Mouse (Mus musculus) embryo, embryonic 11 days (tissue): Measurements from ENCODE around the gene Ttll3.

Experiments used
- DNase-seq: peaks from one replicate; pipeline ENCODE4 v3.0.0-alpha.2; 2015

Ttll3 gene

GRCm38 (mm10) chr6:113380480-113380879 lies 8.6 kb upstream of the Ttll3 start:
- no peak for DNase-seq

- DNase-seq, result no peak
Measured at GRCm38 (mm10) chr6:113384351-113384927, 4.6 kb upstream of the Ttll3 start.

DNA sequence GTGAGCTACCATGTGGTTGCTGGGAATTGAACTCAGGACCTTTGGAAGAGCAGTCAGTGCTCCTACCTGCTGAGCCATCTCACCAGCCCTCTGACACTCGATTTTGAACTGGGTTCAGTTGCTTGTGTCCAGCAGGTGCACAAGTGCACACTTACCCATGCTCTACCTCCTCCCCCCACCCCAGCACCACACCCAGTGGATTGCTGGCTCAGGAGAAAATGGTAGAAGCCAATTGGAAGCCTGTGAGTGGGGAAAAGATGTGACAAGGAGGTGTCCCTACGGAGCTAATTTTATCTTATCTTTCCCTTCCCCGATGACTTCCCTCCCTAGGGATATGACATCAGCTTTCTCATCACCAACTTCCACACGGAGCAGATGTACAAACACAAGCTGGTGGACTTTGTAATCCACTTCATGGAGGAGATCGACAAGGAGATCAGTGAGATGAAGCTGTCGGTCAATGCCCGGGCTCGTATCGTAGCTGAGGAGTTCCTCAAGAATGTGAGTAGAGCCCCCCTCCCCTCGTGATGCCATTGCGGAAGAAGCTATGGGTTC lies 3.8 kb upstream of the Ttll3 start:
- no peak for DNase-seq

GRCm38 (mm10) chr6:113386025-113386424 lies 3.0 kb upstream of the Ttll3 start:
- no peak for DNase-seq

DNA sequence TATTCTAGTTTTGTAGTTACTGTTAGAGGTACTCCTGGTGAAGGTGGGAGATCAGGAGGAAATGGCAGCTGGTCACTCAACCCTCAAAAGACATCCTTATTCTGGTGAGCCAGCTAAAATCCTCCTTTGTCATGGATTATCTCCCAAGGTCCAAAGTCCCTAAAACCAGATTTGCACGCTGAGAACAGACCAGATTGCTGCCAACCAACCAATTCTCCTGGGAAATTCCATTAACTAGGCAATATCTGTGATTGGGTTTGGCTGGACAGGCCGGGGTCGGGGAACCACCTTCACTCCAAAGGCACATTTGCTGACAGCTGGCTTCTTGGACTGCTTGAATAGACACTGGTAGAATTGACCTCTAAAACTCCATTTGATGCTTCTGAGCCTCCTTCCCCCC lies 1.7 kb downstream of the Ttll3 start:
- no peak for DNase-seq

- DNase-seq, result no peak
Measured at GRCm38 (mm10) chr6:113392015-113392386, 2.9 kb downstream of the Ttll3 start.

GRCm38 (mm10) chr6:113392387-113393071 lies 3.5 kb downstream of the Ttll3 start:
- DNase-seq, result peak; percentile 84

- DNase-seq, result no peak
Measured at GRCm38 (mm10) chr6:113393951-113394350, 4.9 kb downstream of the Ttll3 start.

DNA sequence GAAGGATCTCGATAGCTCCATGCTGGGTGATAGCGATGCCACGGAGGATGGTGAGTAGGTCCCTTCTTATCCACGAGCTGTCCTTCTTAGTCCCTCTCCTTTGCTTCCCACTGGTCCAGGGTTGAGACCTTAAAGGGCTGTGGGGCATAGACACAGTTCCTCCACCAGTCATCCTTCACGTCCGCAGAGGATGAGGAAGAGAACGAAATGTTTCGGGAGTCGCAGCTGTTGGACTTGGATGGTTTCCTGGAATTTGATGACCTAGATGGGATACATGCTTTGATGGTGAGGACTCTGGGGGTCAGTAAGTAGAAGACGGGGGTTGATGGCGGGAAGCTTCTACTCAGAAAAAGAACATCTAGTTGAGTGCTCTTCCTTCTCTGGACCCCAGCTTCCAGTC lies 5.8 kb downstream of the Ttll3 start:
- no peak for DNase-seq

GRCm38 (mm10) chr6:113395501-113395900 lies 6.4 kb downstream of the Ttll3 start:
- no peak for DNase-seq

DNA sequence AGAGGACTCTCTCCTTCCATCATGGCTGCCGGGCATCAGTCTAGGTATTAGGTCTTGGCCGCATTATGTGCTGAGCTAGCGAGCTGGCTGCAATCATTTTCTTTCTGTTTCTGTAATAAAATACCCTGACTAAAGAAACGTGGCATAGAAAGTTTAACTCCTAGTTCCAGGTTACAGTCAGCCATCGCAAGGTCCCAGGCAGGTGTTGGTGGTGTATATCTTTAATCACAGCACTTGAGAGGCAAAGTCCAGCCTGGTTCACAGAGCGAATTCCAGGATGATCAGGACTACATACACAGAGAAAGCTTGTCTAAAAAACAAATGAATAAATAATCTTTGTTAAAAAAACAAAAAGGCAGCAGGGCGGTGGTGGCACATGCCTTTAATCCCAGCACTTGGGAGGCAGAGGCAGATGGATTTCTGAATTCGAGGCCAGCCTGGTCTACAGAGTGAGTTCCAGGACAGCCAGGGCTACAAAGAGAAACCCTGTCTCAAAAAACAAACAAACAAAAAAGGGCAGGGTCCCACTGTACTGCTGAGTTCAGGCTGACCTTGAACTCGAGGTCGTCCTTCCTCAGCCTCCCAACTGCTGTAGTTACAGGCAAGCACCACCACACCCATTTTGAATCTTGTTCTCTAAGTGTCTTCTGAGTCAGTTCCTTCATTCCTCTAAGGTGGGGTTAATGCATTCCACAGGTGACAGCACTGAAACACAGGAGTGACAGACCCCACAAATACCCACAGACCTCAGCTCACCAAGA lies 7.4 kb downstream of the Ttll3 start:
- no peak for DNase-seq

GRCm38 (mm10) chr6:113402094-113402493 lies 13.0 kb downstream of the Ttll3 start:
- DNase-seq, result no peak

- no peak for DNase-seq
Measured at GRCm38 (mm10) chr6:113404649-113405448, 15.8 kb downstream of the Ttll3 start.

- DNase-seq, result no peak
Measured at GRCm38 (mm10) chr6:113405483-113405882, 16.4 kb downstream of the Ttll3 start.

DNA sequence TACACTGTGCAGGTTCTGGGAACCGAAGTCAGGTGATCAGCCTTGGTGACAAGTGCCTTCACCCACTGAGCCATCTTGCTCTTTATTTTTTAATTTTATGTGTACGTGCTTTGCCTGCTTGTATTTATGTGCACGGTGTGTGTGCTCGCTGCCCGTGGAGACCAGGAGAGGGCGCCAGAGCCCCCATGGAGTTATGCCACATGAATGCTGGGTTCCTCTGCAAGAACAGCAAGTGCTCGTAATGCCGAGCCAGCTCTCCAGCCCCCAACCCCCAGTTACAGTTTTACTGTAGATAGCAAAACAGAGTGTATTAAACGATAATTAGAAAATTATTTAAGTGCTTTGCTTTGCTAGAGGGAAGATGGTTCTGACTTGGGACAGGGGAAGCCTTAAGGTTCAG lies 17.6 kb downstream of the Ttll3 start:
- peak; percentile 14 for DNase-seq

DNA sequence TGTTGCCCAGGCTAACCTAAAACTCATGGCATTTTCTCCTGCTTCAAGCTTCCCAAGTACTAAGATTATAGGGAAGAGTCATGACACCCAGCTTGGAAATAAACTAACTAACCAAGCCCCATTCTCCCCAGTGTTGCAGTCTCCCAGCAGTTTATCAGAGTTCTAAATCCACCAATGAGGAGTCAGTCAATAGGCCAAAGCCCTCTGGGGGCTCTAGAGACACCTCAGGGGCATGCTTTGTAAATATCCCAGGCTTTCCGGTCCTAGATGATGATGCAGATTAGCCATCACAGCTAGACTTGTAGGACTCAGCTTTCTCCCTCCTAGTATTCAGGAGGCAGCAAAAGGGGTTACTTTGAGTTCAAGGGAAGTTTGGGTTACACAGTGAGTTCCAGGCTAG lies 20.9 kb downstream of the Ttll3 start:
- no peak for DNase-seq

- DNase-seq, result no peak
Measured at GRCm38 (mm10) chr6:113416416-113416815, 27.4 kb downstream of the Ttll3 start.

- peak; percentile 17 for DNase-seq
Measured at GRCm38 (mm10) chr6:113418441-113419198, 29.6 kb downstream of the Ttll3 start.

- DNase-seq, result peak; percentile 99
Measured at GRCm38 (mm10) chr6:113419199-113419587, 30.1 kb downstream of the Ttll3 start, which contains the start of gene Rpusd3. Gene Rpusd3 (minus strand): TSS chr6:113419340.

- no peak for DNase-seq
Measured at GRCm38 (mm10) chr6:113423000-113423399, 33.9 kb downstream of the Ttll3 start.

- DNase-seq, result no peak
Measured at GRCm38 (mm10) chr6:113424187-113424586, 35.1 kb downstream of the Ttll3 start.

- no peak for DNase-seq
Measured at GRCm38 (mm10) chr6:113426696-113427095, 37.6 kb downstream of the Ttll3 start.
